Mouse (Mus musculus) adrenal gland, adult 8-10 months (tissue): ENCODE measurements around the gene Fas. TPM values are rescaled to one million over a fixed set of nuclear protein-coding genes. Genes with fewer than 3 reads are reported as not detected.

Experiments used
- DNase-seq: peaks from one replicate; pipeline ENCODE4 v3.0.0; 2022
- total RNA-seq, 4 experiments: library from RNA; stranded (reverse); gene quantifications; 2 replicates each; pipeline ENCODE4 v1.2.4; 2022

The Fas gene
- total RNA-seq: 10 to 100 TPM in 1 of 4 experiments, 1 to 10 TPM in 3; 7.9 to 10.1 (median 8.3) TPM

DNA sequence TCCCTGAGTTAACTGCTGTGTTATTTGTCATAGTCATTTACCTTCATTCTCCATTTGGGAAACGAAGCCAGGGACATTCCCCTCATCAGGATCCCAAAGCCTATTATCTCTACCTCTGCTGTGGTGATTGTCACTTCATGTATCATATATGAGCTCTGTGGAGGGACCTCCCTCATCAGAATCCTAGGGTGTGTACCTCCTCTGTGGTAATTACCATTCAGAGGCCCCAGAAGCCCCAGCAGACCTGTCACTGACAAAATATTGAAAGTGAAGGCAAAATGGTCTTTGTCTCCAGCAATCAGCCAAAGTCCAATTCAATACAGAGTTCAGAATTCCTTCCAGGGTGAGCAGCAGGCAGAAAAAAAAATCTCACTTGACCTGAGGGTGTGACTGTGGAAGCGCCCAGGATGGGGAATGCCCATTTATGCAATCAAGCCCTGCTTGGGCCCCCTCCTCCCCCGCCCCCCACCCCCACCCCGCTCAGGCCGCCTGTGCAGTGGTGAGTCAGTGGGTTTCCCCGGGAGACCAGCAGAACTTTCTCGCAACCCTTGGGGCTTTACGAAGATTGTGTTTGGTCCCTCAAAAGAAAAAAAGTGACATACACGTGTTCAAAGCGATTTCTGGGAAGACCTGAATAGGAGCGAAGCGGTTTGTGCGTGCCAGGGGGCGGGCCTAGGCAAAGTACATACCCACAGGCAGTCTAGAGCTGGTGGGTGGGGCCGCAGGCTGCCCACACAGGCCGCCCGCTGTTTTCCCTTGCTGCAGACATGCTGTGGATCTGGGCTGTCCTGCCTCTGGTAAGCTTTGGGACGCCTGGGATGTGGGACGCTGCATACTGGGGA, at the start of gene Fas:
Gene Fas, plus strand, starts transcription at position 719 of the 842 bp plus-strand sequence.
- peak; percentile 78 for DNase-seq

DNA sequence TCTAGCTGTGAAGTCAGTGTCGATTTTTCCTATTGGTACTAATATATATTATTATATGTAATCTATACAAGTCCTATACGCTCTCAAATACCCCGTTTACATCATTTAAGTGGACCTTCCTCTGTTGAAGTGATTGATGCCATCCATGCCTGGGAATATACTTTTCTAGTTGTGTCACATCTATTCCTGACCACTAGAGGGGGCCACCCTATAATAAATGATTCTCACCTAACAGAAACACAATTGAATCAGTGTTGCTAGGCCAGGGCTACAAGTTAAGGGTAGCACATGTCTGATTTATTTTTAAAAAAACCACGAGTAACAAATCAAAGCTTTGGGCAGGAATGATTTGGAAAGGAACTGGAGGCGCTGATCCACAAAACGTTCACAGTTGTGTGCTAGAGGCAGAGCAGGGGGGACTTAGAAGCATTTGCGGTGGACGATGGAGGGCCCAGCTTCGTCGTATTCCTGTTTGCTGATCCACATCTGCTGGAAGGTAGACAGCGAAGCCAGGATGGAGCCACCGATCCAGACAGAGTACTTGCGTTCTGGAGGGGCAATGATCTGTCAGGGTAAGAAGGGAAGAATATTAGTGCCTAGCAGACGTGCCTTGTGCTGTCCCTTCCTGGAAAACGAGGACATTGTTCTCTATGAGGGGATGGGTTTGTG, 49.1 kb upstream of the Fas start:
- no peak for DNase-seq

DNA sequence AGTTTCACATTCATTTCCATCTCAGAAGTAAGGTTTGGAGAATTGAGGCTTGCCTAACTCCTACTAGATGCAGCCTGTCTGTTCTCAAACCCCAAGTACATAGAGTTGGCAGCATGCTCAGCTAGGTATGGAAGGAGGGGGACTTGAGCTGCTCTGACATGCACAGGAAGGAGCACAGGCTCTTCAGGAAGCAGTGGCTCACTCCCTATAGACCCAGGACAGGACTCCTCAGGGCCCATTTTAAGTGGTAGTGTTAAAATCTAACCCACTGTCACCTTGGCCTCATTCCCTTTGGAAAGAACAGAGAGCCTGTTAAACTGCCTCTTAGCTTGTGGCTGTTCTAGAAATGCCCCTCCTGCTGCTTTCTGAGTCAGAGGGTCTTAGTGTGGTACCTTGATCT, 47.5 kb upstream of the Fas start:
- DNase-seq: no peak

DNA sequence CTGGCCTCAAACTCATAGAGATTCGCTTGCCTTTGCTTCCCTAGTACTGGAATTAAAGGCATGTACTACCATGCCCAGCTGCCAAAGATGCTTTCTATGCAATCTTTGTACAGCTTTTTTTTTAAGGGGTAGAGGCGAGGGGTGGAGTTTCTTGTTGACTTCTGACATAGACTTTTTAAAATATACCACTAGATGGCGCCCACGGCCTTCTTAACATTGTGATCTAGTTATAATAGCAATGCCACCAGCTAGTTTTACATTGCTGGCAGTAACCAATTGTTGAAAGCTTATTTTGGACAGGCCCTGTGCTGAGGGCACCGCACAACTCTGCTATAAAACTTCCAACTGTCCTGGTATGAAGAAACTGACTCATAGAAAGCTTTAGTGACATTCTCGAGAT, 46.4 kb upstream of the Fas start:
- DNase-seq: no peak

DNA sequence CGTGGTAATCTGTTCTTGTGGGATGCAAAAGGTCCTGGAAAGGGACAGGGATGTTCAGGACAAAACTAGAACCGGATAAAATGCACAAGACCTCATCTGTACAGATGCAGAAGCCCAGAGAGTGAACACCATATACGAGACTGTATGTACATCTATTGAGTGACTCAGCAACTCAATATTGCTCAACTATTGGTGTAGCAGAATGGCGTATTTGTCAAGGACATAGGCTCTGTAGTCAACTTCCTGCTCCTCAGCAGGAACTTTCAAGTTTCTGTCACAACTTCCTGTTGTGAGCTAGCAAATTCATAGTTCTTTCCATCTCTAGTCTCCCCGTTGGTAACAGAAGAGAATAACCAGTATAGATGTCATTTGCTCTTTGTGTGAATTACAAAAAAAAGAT, 41.9 kb upstream of the Fas start:
- DNase-seq: no peak

DNA sequence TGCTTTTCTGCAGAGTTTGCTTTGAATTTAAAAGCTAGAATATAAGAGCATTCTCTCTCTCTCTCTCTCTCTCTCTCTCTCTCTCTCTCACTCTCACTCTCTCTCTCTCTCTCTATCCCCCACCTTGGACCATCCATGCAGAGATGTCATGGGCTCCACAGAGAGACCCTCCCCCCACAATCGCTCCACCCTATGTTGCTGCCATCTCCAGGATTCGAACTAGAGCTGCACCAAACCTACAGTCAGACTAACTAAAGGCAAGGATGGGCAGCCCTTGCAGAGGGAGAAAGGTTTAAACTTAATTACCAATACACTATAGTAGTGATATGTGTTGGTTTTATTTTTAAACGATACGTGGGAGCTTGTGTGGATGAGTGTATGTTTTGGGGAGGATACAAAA, 39.8 kb upstream of the Fas start:
- DNase-seq: no peak

DNA sequence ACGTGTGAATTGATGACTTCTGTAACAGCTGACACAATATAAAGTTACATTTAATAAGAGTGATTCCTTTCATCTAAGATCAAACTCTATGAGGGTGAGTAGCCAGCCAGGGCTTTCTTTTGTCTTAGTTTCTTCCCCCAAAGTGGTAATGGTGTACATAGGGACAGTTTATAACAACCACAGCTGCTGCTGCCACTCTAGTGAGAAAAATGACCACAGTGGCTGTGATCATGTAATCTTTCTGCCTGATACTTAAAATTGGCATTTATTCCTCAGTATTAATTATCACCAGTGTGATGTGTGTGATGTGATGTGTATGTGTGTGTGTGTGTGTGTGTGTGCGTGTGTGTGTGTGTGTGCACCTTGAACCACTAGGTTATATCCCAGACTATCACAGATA, 38.6 kb upstream of the Fas start:
- no peak for DNase-seq

DNA sequence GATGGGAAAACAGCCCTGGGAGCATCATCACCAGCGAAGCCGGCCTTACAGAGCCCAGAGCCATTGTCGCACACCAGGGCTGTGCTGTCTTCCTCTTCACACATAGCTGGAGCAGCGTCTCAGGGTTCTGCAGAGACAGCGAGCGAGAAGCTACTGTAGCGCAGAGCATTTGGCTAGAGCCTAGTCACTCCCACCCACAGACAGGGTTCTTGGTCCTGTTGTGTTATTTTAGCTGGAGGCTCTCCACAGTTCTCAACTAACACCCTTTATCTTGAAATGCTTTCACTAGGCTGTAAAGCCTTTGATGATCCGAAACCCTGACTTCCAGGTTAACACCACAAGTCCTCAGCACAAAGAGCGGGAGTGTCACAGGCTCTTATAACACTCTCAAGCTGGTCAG, 38.0 kb upstream of the Fas start:
- no peak for DNase-seq

DNA sequence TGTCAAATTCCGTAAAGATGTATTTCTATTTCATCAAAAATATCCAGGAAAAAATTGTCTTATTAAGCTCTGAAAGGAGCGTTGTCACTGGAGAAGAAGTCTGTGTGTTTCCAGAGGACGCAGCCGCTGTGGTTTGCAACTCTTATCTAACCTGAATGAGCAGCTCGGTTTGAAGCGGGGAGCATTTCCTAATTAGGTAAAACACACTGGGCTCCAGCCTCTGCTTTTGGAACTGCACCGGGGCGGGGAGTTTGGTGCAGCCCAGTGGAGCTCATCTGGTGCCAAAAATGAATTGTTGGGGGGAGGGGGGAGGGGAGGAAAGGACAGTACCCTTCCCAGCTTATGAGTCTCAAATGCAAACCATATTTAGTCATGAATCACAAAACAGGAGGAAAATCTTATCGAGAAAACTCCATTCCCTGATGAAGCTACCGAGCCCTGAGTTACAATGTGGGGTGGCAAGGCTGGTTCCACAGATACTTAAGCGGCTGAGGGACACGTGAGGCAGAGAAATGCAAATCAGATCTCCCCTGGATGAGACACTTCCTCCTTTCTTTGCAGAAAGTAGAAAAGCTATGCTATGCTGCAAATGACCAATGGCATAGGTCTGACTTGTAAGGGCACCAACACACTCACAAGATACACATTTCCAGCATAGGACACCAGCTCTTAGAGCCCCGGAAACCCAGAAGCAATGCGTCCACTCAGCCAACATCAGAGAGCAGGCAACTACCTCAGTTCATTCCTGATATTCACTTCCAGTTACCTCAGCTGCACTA, 36.2 kb upstream of the Fas start:
- DNase-seq: no peak

DNA sequence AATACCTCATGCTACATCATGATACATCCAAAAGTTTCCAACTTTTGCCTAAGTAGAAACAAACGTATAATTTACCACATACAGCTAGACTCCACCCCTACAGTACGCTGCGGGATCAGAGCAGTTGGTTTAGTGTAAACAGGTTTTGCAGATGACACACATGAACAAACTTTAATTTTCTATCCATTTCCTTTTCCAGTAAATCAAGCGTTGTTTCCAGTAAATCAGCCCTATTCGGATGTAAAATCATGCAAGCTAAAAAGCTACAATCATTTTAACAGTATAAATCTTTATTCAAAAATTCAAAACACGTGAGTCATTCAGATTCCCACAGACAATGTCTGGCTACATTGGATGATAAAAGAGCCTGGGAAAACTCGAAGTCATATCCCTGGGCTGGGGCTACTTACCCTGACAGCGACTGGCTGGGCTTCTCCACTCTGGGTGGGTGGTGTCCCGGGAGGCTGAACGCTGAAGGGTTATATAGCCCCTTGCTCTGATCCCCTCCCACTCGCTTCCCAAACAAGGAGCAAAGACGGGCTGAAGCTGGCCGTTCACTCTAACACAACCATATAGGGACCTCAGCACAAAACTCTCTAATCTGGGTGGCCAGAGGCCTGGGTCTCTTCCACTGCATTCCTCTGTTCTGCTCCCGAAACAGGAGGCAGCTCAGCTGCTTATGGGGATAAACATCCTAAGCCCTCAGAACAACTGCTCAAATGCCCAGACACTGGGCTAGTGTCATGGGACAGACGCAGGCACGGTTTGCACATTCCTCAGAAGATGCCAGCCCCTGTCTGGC, 35.4 kb upstream of the Fas start, which contains the start of gene Acta2:
Gene Acta2, minus strand, starts transcription at position 711 of the 802 bp plus-strand sequence.
- DNase-seq: no peak

DNA sequence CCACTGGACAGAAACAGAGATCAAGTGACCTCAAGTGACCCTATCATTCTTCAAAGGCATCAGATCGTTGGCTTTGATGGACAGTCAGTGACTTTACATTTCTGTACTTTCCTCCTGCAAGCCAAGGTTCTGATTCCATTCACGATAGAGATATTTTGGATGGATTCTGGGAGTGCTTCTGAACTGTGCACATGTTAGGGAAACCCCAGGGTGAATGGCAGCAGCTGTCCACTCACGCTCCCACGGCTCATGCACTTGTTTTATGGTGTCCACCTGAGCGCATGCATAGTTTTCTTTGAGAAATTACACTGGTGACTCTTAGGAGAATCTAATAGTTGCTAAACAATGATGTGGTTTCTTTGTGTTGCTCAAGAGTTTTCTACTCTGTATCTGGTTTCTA, 34.3 kb upstream of the Fas start:
- no peak for DNase-seq

DNA sequence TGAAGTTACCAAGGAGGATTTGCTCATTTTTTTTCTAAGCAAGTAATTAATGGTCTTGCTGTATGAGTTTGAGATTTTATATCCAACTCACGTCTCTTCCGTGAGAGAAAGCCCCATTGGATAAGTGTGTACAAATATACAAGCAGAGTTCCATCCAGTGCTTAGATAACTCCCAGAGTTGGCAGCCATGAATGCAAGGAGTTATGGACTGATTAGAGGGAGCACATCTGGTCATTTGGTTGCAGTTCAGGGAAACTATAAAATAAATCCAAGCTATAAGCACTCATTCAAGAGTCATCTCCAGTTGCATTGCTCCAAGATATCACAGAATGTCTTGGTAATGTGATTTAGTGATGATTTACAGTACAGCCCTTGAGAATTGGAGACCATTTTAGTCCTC, 33.5 kb upstream of the Fas start:
- no peak for DNase-seq

DNA sequence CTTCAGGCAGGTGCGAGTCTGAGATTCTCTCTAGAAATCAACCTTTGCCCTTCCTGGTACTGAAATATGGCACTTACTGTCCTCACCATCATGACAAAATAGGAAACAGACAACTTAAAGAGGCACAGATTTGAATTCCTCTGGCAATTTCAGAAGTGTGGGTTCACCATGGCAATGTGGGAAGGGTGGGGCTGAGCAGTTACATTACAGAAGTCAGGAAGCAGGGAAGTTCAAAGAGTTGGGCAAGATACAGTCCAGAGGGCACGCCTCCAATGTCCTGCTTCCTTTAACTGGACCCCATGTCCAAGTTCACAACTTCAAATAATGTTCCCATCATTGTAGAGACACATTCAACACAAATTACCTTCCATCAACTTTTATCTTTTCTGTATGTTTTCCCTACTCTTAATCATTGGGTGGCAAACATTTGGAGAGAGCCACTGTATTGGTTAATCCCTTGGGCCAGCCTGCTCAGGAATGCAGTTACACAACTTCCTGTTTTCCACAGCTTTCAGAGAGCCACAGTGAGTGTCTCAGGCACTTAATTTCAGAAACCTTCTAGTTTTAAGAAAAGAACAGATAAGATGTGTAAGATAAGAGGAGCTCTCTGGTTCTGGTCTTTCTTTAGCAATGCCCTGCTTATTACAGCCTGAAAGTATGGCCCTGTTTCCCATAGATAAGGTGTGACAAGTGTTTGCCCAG, 28.0 kb upstream of the Fas start:
- no peak for DNase-seq

DNA sequence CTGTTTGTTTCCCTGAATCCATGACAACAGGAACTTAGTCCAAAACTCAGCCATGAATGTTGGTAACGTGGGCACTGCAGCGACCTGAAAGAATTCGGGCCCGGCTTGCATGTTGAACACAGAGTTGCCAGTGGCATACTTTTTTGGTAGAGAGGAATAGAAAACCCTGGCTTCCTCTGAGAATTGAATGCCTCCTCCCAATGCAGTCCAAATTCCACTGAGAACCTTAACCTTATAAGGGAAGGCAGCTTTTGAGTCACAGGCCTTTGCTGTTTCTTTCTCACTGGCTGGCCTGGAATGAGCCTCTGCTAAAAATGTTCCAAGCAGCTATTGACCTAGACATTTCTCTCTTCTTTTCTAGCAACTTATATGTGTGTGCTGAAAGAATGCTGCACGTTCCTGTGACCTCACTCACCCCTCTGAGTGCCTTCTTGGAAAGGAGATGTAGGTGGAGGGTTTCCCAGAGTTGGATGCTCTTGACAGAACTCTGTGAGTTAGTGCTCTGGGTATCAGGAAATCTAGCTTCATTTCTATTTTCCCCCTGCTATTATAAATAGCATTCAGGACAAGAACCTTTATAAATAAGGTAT, 24.8 kb upstream of the Fas start:
- no peak for DNase-seq

DNA sequence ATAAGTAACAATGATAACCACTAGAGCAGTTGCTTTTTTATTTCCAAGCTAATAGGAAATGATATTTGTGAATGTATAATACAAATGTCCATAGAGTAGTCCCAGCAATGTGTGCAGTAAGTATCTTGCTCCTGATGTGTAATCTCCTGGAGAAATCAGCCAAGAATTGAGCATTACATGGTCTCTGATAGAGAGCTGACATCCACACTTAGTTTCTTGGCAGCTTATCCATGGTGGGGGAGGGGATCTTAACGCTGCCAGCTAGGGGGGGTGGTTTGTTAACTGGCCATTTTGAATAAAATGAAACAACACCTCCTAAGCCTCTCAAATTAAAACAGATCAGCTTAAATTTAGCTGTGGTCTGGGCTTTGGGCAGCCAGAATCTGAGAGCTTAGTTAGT, 21.5 kb upstream of the Fas start:
- DNase-seq: no peak

DNA sequence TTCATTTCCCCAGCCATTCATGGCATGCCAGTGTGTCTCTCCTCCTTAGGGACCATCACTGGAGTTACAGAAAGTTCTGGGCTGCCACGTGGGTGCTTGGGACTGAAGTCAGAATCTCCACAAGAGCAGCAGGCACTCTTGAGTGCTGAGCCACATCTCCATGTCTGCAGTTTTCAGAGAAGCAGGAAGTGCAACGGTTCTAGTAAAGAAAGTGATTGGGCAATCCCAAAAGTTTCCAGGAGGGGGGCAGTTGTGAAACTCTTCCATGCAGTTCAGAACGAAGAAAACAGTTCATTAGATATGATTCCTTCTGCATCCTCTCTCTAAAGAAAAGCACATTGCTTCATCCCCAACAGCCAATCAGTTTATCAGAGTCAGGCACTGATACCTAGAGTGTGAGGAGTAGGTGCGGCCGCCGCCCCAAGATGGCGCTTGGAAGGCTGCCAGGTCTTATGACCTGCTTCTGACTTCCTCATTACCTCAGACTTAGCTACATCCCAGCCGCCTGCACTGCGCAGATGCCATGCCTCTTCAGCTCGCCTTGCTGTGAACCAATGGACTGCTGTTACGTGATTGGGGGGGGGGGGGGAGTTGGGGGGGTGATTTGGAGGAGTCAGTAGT, 20.2 kb upstream of the Fas start:
- no peak for DNase-seq

DNA sequence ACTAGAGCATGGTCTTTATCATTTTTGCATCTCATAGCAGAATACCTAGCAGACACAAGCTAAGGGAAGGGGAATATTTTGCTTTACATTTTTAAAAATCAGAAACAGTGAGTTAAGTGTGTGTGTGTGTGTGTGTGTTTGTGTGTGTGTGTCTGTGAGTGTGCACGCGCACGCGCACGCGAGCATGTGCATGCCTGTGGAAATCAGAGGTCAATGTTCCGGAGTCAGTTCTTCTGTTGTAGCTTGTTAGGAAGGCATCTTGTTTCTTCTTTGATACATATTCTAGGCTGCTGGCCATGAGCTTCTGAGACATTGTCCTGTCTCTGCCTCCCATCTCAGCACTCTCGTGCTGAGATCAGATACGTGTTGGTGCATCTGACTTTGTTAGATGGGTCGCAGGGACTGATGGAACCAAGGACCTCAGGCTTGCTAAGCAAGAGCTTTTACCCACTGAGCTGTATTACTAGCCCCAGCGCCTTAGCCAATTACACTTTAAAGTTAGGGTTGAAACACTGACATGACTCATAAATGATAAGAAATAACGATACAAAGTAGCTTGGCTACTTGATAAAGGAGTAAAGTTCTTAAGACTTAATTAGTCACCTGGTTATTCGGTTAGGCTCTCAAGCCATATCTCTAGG, 19.5 kb upstream of the Fas start:
- DNase-seq: no peak

DNA sequence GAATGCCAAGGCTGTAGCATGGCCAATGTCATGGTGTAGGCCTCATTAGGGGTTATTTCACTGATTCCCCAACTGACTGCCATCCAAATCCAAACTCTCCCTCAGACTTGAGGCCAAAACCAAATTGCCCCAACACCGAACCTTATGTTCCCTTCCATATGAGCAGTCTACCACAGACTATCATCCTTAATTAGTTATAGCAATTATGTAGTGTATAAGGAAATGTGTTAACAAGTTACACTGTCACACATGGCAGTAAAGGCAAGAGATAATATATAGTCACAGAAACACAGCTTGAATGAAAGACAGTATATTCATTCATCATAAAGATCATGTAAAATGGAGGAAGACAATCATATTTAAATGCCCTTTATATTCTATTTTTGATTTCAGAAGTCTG, 17.4 kb upstream of the Fas start:
- DNase-seq: no peak

DNA sequence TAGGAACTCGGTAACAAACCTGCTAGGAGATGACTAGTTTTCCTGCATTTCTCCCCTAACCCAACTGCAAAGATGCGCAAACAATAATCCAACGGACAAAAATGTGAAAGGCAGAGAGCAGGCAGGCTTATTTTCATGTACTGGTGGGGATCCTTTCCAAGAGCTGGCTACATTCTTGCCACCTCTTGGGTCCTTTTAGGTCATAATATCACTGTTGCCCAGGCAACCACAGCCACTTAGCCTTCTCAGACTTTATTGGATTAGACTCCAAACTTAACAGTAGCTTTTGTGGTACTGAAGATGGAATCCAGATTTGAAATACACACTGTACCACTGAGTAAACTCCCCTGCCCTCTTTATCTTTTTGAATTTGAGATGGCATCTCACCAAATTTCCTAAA, 12.4 kb upstream of the Fas start:
- no peak for DNase-seq

DNA sequence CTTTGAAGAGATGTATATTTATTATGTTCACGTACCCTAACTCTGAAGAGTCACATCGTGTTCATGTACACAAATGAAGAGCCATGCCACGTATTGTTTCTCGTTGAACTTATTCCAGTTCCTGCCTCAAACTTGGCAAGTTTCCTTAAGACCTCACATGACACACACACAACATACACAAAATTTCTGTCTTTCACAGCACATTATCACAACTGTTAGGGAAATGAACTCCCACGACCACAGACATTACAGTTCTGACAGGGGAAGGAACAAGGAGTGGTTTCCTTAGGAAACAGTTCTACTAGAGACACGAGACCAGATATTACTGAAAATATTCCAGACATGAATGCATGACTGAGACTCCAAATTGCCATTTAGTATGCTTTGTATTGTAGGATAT, 6.9 kb upstream of the Fas start:
- no peak for DNase-seq
